In genomic region chr12:103389348-103389727, GRCm38 (mm10) we compare ENCODE assay signal across 8 mouse cellular contexts. TPM values are rescaled to one million over a fixed set of nuclear protein-coding genes. Genes with fewer than 3 reads are reported as not detected.
DNase-seq lines count a peak whose midpoint lies in the region; ATAC-seq and TF ChIP-seq lines count a peak whose summit lies in the region.

No protein-coding gene starts in this region.

- no peaks in the 10 kb centered on the region for H3K27me3 ChIP-seq in hindbrain, postnatal 0 days (ENCODE audit: insufficient read depth, low read length)
- no peaks in the 10 kb centered on the region for H3K27me3 ChIP-seq in midbrain, postnatal 0 days (ENCODE audit: insufficient read depth, low read length)

- H3K4me2 ChIP-seq in hindbrain, postnatal 0 days (ENCODE audit: low read depth, low read length): peak overlapping the region; percentile 88
- H3K4me2 ChIP-seq in midbrain, postnatal 0 days (ENCODE audit: low read depth, low read length, poor library complexity, severe bottlenecking): peak overlapping the region; percentile 90

- DNase-seq in layer of hippocampus, adult 2 months (ENCODE audit: low spot score in 2 of 2): no peak
- no peak for DNase-seq in layer of hippocampus, adult 9-11 months
- peak; percentile 65 for DNase-seq in c-Kit-positive CD71-positive TER-119-positive erythroid progenitor cells, embryonic 14.5 days (ENCODE audit: low spot score)
- no peak for DNase-seq in hindbrain, postnatal 0 days (ENCODE audit: low spot score)
- no peak for DNase-seq in midbrain, postnatal 0 days (ENCODE audit: low spot score)
- no peak for DNase-seq in urinary bladder, adult 18-20 months (ENCODE audit: low spot score in 2 of 2)
- no peak for DNase-seq in cerebellum, postnatal 10 days
- DNase-seq in adrenal gland, postnatal 25 days: no peak

- WGBS in hindbrain, postnatal 0 days: 61% methylated on average over 2 of the region's 2 CpGs
- WGBS in midbrain, postnatal 0 days: 41% methylated on average over 2 of the region's 2 CpGs

- H3K4me1 ChIP-seq in hindbrain, postnatal 0 days (ENCODE audit: insufficient read depth, low read length): peaks cover 7% of the 10 kb centered on the region; the same call in 1 of the 2 replicates
- H3K4me1 ChIP-seq in midbrain, postnatal 0 days (ENCODE audit: insufficient read depth, low read length): peaks cover 9% of the 10 kb centered on the region; the same call in 1 of the 2 replicates

- no peaks in the 10 kb centered on the region for H3K9me3 ChIP-seq in hindbrain, postnatal 0 days (ENCODE audit: low read length)
- no peaks in the 10 kb centered on the region for H3K9me3 ChIP-seq in midbrain, postnatal 0 days (ENCODE audit: low read length)

- peak overlapping the region; percentile 76 for H3K9ac ChIP-seq in hindbrain, postnatal 0 days (replicated peaks; ENCODE audit: low read length)
- H3K9ac ChIP-seq in midbrain, postnatal 0 days (replicated peaks; ENCODE audit: low read length, poor library complexity, severe bottlenecking): peak overlapping the region; percentile 85

- no peak for TF ChIP-seq CTCF in layer of hippocampus, adult 2 months (conservative IDR thresholded peaks at IDR 0.05)
- TF ChIP-seq CTCF in hindbrain, postnatal 0 days (IDR thresholded peaks at IDR 0.05; ENCODE audit: low read depth): no peak
- no peak for TF ChIP-seq CTCF in midbrain, postnatal 0 days (IDR thresholded peaks at IDR 0.05)

- H3K36me3 ChIP-seq in hindbrain, postnatal 0 days (ENCODE audit: insufficient read depth, low read length): no peaks in the 10 kb centered on the region
- H3K36me3 ChIP-seq in midbrain, postnatal 0 days (ENCODE audit: insufficient read depth, low read length): 0 out of 2 replicates have a peak, but pooled peaks cover 2% of the 10 kb centered on the region

- H3K4me3 ChIP-seq in layer of hippocampus, adult 2 months: peak overlapping the region; percentile 84
- H3K4me3 ChIP-seq in hindbrain, postnatal 0 days (ENCODE audit: low read length): peak overlapping the region; percentile 69
- peak overlapping the region; percentile 61 for H3K4me3 ChIP-seq in midbrain, postnatal 0 days (ENCODE audit: low read depth, low read length)

- no peak for ATAC-seq in hindbrain, postnatal 0 days
- ATAC-seq in midbrain, postnatal 0 days (ENCODE audit: low FRiP score): no peak

- peak overlapping the region; percentile 95 for H3K27ac ChIP-seq in layer of hippocampus, adult 2 months
- H3K27ac ChIP-seq in hindbrain, postnatal 0 days: no peak overlapping the region
- no peak overlapping the region for H3K27ac ChIP-seq in midbrain, postnatal 0 days (ENCODE audit: low read depth, low read length)

RNA-seq across cellular contexts. Expression of gene Otub2, which starts 0.9 kb away (rescaled TPM):
- 10 to 100 TPM; 45.2 to 48.6 TPM for total RNA-seq in layer of hippocampus, adult 2 months (2021)
- 21.0 and 27.6 TPM in 2 replicates for total RNA-seq in hindbrain, postnatal 0 days (2014; rRNA removed)
- polyA plus RNA-seq in hindbrain, postnatal 0 days (2015; fragmentation: Nextera tagmentation; extraction: Ambion mirVana): 17.3 and 18.5 TPM in 2 replicates
- total RNA-seq in midbrain, postnatal 0 days (2014; rRNA removed): 27.2 and 29.6 TPM in 2 replicates
- polyA plus RNA-seq in midbrain, postnatal 0 days (2015; fragmentation: Nextera tagmentation; extraction: Ambion mirVana): 20.6 and 21.0 TPM in 2 replicates
- total RNA-seq in adrenal gland, postnatal 25 days (2021): 3.5 and 3.9 TPM in 2 replicates

RNA-seq across cellular contexts. Expression of gene 9330161L09Rik, which starts 18.3 kb away (rescaled TPM):
- 1 to 10 TPM; 3.5 to 4.0 TPM for total RNA-seq in layer of hippocampus, adult 2 months (2021)
- 4.2 and 6.5 TPM in 2 replicates for total RNA-seq in hindbrain, postnatal 0 days (2014; rRNA removed)
- polyA plus RNA-seq in hindbrain, postnatal 0 days (2015; fragmentation: Nextera tagmentation; extraction: Ambion mirVana): 0.91 and 1.1 TPM in 2 replicates
- total RNA-seq in midbrain, postnatal 0 days (2014; rRNA removed): 9.6 and 9.7 TPM in 2 replicates
- polyA plus RNA-seq in midbrain, postnatal 0 days (2015; fragmentation: Nextera tagmentation; extraction: Ambion mirVana): 1.1 and 1.5 TPM in 2 replicates
- total RNA-seq in adrenal gland, postnatal 25 days (2021): 1.3 and 1.6 TPM in 2 replicates

RNA-seq across cellular contexts. Expression of gene Asb2, which starts 33.5 kb away (rescaled TPM):
- 1 to 10 TPM; 2.0 to 2.3 TPM for total RNA-seq in layer of hippocampus, adult 2 months (2021)
- total RNA-seq in hindbrain, postnatal 0 days (2014; rRNA removed): 3.2 and 4.2 TPM in 2 replicates
- 1.4 and 1.6 TPM in 2 replicates for polyA plus RNA-seq in hindbrain, postnatal 0 days (2015; fragmentation: Nextera tagmentation; extraction: Ambion mirVana)
- total RNA-seq in midbrain, postnatal 0 days (2014; rRNA removed): 0.93 and 4.4 TPM in 2 replicates
- 1.5 and 1.9 TPM in 2 replicates for polyA plus RNA-seq in midbrain, postnatal 0 days (2015; fragmentation: Nextera tagmentation; extraction: Ambion mirVana)
- 0.85 and 1.4 TPM in 2 replicates for total RNA-seq in adrenal gland, postnatal 25 days (2021)

RNA-seq across cellular contexts. Expression of gene Ddx24, which starts 36.3 kb away (rescaled TPM):
- total RNA-seq in layer of hippocampus, adult 2 months (2021): 100 to 1,000 TPM; 235 to 239 TPM
- total RNA-seq in hindbrain, postnatal 0 days (2014; rRNA removed): 129 and 148 TPM in 2 replicates
- polyA plus RNA-seq in hindbrain, postnatal 0 days (2015; fragmentation: Nextera tagmentation; extraction: Ambion mirVana): 213 and 220 TPM in 2 replicates
- 140 and 153 TPM in 2 replicates for total RNA-seq in midbrain, postnatal 0 days (2014; rRNA removed)
- 209 and 245 TPM in 2 replicates for polyA plus RNA-seq in midbrain, postnatal 0 days (2015; fragmentation: Nextera tagmentation; extraction: Ambion mirVana)
- total RNA-seq in adrenal gland, postnatal 25 days (2021): 109 TPM in 2 replicates

RNA-seq across cellular contexts. Expression of gene Ifi27, which starts 44.7 kb away (rescaled TPM):
- total RNA-seq in layer of hippocampus, adult 2 months (2021): 100 to 1,000 TPM in 1 of 2 experiments, 10 to 100 TPM in 1; 97.3 to 106 TPM
- total RNA-seq in hindbrain, postnatal 0 days (2014; rRNA removed): 18.4 and 28.6 TPM in 2 replicates
- polyA plus RNA-seq in hindbrain, postnatal 0 days (2015; fragmentation: Nextera tagmentation; extraction: Ambion mirVana): 26.7 and 29.2 TPM in 2 replicates
- total RNA-seq in midbrain, postnatal 0 days (2014; rRNA removed): 16.2 and 24.4 TPM in 2 replicates
- polyA plus RNA-seq in midbrain, postnatal 0 days (2015; fragmentation: Nextera tagmentation; extraction: Ambion mirVana): 23.3 and 26.2 TPM in 2 replicates
- 843 and 1,153 TPM in 2 replicates for total RNA-seq in adrenal gland, postnatal 25 days (2021)
